Mouse (Mus musculus): ENCODE measurements around the gene Cntfr.

GRCm38 (mm10) chr4:41648157-41648556 lies 48.7 kb downstream of the Cntfr start:
- no peak for TF ChIP-seq CTCF (IDR thresholded peaks at IDR 0.05; ENCODE audit: low read depth, low read length)
- no peak for TF ChIP-seq GATA1 (IDR thresholded peaks at IDR 0.05; ENCODE audit: borderline replicate concordance, low read length)
- no peak for TF ChIP-seq POLR2AphosphoS5 (IDR thresholded peaks at IDR 0.05; ENCODE audit: insufficient replicate concordance, low read depth, low read length)
- TF ChIP-seq TAL1 (conservative IDR thresholded peaks at IDR 0.05; ENCODE audit: low read depth, low read length) = no peak
